Mouse (Mus musculus): Measurements from ENCODE around the gene Spata18. TPM values are rescaled to one million over a fixed set of nuclear protein-coding genes. Genes with fewer than 3 reads are reported as not detected.
A peak's percentile ranks its signal among the peaks of the same experiment; 100 is the strongest.

Gene Spata18
- polyA plus RNA-seq, 1 experiment from 2014 or later: 0.38 TPM

- Histone ChIP-seq H3K9me3 (no peaks in the 10 kb centered on the region), H3K4me1 (replicated peaks) (no peaks in the 10 kb centered on the region), H3K27ac (0 out of 2 replicates have a peak overlapping the region, but pooled peaks have one; percentile 4), H3K27me3 (replicated peaks) (no peaks in the 10 kb centered on the region), H3K4me3 (replicated peaks) (no peak overlapping the region), H3K9ac (no peak overlapping the region), H3K4me2 (replicated peaks) (no peak overlapping the region), H3K36me3 (0 out of 2 replicates have a peak, but pooled peaks cover 3% of the 10 kb centered on the region)
- no peak for ATAC-seq
- WGBS: 77% methylated on average over 10 of the region's 10 CpGs
Measured at GRCm38 (mm10) chr5:73631001-73631558, 20.1 kb upstream of the Spata18 start.

DNA sequence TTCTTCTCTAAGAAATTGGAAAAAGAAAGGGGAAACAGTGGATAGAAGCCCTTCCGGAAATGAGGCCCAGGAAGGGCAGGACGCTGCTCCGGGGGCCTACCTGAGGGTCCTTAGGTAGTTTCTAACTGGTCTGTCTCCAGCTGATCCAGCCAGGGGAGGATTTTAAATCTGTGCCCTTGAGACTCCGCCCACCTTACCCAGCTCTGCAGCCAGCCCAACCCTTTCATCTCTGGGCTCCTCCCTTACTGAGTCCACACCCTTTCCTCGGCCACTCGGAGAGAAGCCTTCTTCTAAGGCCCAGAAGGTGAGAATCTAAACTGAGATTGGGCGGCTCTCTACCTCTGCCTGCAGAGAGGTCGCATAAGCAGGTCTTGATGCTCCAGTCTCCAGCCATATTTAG, 18.9 kb upstream of the Spata18 start, which contains the start of gene Lrrc66:
Gene Lrrc66 (minus strand): TSS at position 236 of the 400 bp plus-strand sequence.
- Histone ChIP-seq H3K4me3 (replicated peaks) (no peak within 1 kb of the TSS), H3K4me1 (replicated peaks) (no peaks in the 10 kb centered on the region), H3K4me2 (replicated peaks) (no peak within 1 kb of the TSS), H3K27ac (no peak within 1 kb of the TSS), H3K36me3 (0 out of 2 replicates have a peak, but pooled peaks cover 3% of the 10 kb centered on the region), H3K9me3 (no peaks in the 10 kb centered on the region), H3K9ac (no peak within 1 kb of the TSS), H3K27me3 (replicated peaks) (no peaks in the 10 kb centered on the region)
- WGBS: 80% methylated on average over 8 of the region's 8 CpGs
- no peak for ATAC-seq

- no peak overlapping the region for H3K27ac ChIP-seq
- H3K27me3 ChIP-seq (replicated peaks): no peaks in the 10 kb centered on the region
- no peaks in the 10 kb centered on the region for H3K4me1 ChIP-seq (replicated peaks)
- 64% methylated on average over 8 of the region's 8 CpGs for WGBS
- H3K36me3 ChIP-seq: 0 out of 2 replicates have a peak, but pooled peaks cover 3% of the 10 kb centered on the region
- no peak overlapping the region for H3K4me2 ChIP-seq (replicated peaks)
- H3K4me3 ChIP-seq (replicated peaks): no peak overlapping the region
- no peak overlapping the region for H3K9ac ChIP-seq
- ATAC-seq: no peak
- H3K9me3 ChIP-seq: no peaks in the 10 kb centered on the region
Measured at GRCm38 (mm10) chr5:73633141-73633540, 18.0 kb upstream of the Spata18 start.

DNA sequence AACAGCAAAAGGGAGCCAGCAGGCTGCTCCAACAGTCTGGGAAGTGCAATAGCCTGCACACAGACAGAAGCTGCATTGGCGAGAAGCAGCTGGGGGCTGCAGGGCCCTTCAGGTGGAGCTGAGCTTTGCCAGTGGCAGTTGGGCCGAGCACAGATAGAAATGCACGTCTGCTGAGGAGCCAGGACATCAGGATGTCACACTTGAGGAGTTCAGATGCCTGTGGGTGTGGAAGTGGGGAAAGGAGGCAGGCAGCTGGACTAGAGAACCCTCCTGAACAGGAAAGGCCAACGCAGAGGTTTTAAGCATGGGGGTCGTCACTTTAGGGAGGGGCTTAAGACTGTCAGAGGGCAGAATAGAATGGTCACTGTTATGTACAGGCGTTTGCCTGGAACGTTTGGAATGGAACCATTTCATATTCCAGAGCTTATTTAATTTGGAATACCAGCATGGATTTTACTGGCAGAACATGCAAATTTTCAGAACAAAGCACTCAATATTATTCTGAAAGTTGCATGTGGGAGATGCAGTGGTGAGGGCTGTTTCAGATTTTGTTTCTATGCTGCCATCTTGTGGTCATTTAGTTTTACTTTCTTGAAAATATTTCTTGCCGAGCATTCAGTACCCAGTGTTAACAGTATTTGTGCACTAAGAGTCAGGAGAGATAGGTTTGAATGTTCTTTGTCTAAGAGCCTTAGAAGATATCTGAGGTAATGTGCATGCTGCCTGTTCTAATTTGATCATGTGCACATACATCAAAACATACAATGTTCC, 13.7 kb upstream of the Spata18 start:
- no peak overlapping the region for H3K9ac ChIP-seq
- no peak overlapping the region for H3K4me3 ChIP-seq (replicated peaks)
- H3K27ac ChIP-seq: no peak overlapping the region
- H3K36me3 ChIP-seq: 0 out of 2 replicates have a peak, but pooled peaks cover 3% of the 10 kb centered on the region
- no peaks in the 10 kb centered on the region for H3K4me1 ChIP-seq (replicated peaks)
- no peaks in the 10 kb centered on the region for H3K9me3 ChIP-seq
- no peaks in the 10 kb centered on the region for H3K27me3 ChIP-seq (replicated peaks)
- no peak overlapping the region for H3K4me2 ChIP-seq (replicated peaks)
- 47% methylated on average over 8 of the region's 8 CpGs for WGBS
- ATAC-seq: peak; percentile 61

- no peaks in the 10 kb centered on the region for H3K36me3 ChIP-seq
- H3K9ac ChIP-seq: no peak overlapping the region
- H3K4me1 ChIP-seq (replicated peaks): no peaks in the 10 kb centered on the region
- no peak overlapping the region for H3K4me2 ChIP-seq (replicated peaks)
- ATAC-seq: no peak
- no peak overlapping the region for H3K27ac ChIP-seq
- H3K27me3 ChIP-seq (replicated peaks): no peaks in the 10 kb centered on the region
- no peaks in the 10 kb centered on the region for H3K9me3 ChIP-seq
- no peak overlapping the region for H3K4me3 ChIP-seq (replicated peaks)
- 94% methylated on average over 3 of the region's 3 CpGs for WGBS
Measured at GRCm38 (mm10) chr5:73641058-73641457, 10.1 kb upstream of the Spata18 start.

DNA sequence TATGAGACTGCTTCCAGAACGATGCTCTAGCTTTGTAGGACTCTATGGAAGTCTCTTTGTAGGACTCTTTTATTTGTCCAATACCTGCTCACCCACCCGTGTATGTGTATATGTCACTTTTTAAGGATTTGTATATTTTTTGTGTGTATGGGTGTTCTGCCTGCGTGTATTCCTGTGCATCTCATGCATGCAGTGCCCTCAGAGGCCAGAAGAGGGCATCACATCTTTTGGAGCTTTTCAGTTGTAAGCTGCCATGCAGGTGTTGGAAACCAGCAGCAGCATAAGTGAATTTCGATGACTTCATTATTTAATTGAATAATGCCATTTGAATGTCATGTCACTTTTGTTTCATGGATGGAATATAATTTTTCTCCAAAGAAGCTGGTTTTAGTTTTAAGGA, 9.1 kb upstream of the Spata18 start:
- Histone ChIP-seq H3K9me3 (no peaks in the 10 kb centered on the region), H3K4me1 (replicated peaks) (no peaks in the 10 kb centered on the region), H3K36me3 (no peaks in the 10 kb centered on the region), H3K9ac (no peak overlapping the region), H3K4me2 (replicated peaks) (no peak overlapping the region), H3K27me3 (replicated peaks) (no peaks in the 10 kb centered on the region), H3K4me3 (replicated peaks) (no peak overlapping the region), H3K27ac (no peak overlapping the region)
- WGBS: 85% methylated on average over 4 of the region's 4 CpGs
- ATAC-seq: no peak

GRCm38 (mm10) chr5:73647261-73647900, 3.8 kb upstream of the Spata18 start, which contains the start of gene Sgcb:
Gene Sgcb (minus strand): TSS chr5:73647790.
- Histone ChIP-seq H3K27ac (no peak within 1 kb of the TSS), H3K36me3 (no peaks in the 10 kb centered on the region), H3K4me3 (replicated peaks) (peak within 1 kb of the TSS; percentile 81), H3K27me3 (replicated peaks) (peaks cover 29% of the 10 kb centered on the region), H3K4me1 (replicated peaks) (peaks cover 21% of the 10 kb centered on the region), H3K9ac (peak within 1 kb of the TSS; percentile 58), H3K4me2 (replicated peaks) (peak within 1 kb of the TSS; percentile 85), H3K9me3 (no peaks in the 10 kb centered on the region)
- peak; percentile 88 for ATAC-seq
- under 1% methylated on average over 55 of the region's 62 CpGs for WGBS

- Histone ChIP-seq H3K27me3 (replicated peaks) (peaks cover 39% of the 10 kb centered on the region), H3K4me1 (replicated peaks) (peaks cover 21% of the 10 kb centered on the region), H3K9ac (peak overlapping the region; percentile 40; the same call in 1 of the 2 replicates), H3K4me3 (replicated peaks) (peak overlapping the region; percentile 50), H3K9me3 (no peaks in the 10 kb centered on the region), H3K36me3 (no peaks in the 10 kb centered on the region), H3K4me2 (replicated peaks) (peak overlapping the region; percentile 98), H3K27ac (no peak overlapping the region)
- WGBS: 2% methylated on average over 15 of the region's 15 CpGs
- no peak for ATAC-seq
Measured at GRCm38 (mm10) chr5:73650365-73650964, 714 bp upstream of the Spata18 start.

- peak overlapping the region; percentile 98 for H3K4me2 ChIP-seq (replicated peaks)
- no peak for ATAC-seq
- no peak overlapping the region for H3K9ac ChIP-seq
- H3K36me3 ChIP-seq: no peaks in the 10 kb centered on the region
- 3% methylated on average over 4 of the region's 4 CpGs for WGBS
- H3K9me3 ChIP-seq: no peaks in the 10 kb centered on the region
- no peak overlapping the region for H3K27ac ChIP-seq
- H3K4me1 ChIP-seq (replicated peaks): peaks cover 21% of the 10 kb centered on the region
- peak overlapping the region; percentile 50 for H3K4me3 ChIP-seq (replicated peaks)
- peaks cover 39% of the 10 kb centered on the region for H3K27me3 ChIP-seq (replicated peaks)
Measured at GRCm38 (mm10) chr5:73651855-73652201, 649 bp downstream of the Spata18 start.

DNA sequence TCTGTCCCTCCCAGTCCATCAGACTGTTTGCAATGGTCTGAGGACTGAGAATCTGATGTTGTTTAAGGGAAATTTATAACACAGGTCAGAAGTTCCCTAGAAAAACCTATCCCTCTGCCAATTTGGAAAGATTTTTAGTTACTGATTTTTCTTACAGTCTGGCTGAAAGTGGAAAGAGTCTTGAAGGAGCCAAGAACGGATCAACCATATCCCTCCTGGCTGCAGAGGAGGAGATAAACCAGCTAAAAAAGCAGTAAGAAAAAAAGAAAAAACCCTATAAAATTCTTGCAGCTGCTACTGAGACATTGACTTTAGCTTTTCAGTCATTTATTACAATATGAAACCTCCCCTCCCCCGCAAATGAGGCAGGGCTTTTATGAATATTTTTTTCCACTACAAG, 15.5 kb downstream of the Spata18 start:
- Histone ChIP-seq H3K4me1 (replicated peaks) (no peaks in the 10 kb centered on the region), H3K27me3 (replicated peaks) (no peaks in the 10 kb centered on the region), H3K9me3 (no peaks in the 10 kb centered on the region), H3K36me3 (no peaks in the 10 kb centered on the region), H3K4me3 (replicated peaks) (no peak overlapping the region), H3K9ac (no peak overlapping the region), H3K4me2 (replicated peaks) (no peak overlapping the region), H3K27ac (no peak overlapping the region)
- no peak for ATAC-seq
- whole genome bisulfite sequencing: 81% methylated on average over 2 of the region's 2 CpGs

GRCm38 (mm10) chr5:73667877-73668276, 16.7 kb downstream of the Spata18 start:
- Histone ChIP-seq H3K27ac (no peak overlapping the region), H3K4me3 (replicated peaks) (no peak overlapping the region), H3K27me3 (replicated peaks) (no peaks in the 10 kb centered on the region), H3K9me3 (no peaks in the 10 kb centered on the region), H3K4me1 (replicated peaks) (no peaks in the 10 kb centered on the region), H3K9ac (no peak overlapping the region), H3K4me2 (replicated peaks) (no peak overlapping the region), H3K36me3 (no peaks in the 10 kb centered on the region)
- ATAC-seq: no peak
- 83% methylated on average over 2 of the region's 2 CpGs for WGBS

GRCm38 (mm10) chr5:73669386-73669785, 18.2 kb downstream of the Spata18 start:
- Histone ChIP-seq H3K9ac (no peak overlapping the region), H3K27ac (no peak overlapping the region), H3K4me1 (replicated peaks) (no peaks in the 10 kb centered on the region), H3K9me3 (no peaks in the 10 kb centered on the region), H3K36me3 (no peaks in the 10 kb centered on the region), H3K27me3 (replicated peaks) (no peaks in the 10 kb centered on the region), H3K4me2 (replicated peaks) (no peak overlapping the region), H3K4me3 (replicated peaks) (no peak overlapping the region)
- WGBS: 56% methylated on average over 26 of the region's 26 CpGs
- ATAC-seq: no peak
